Mouse (Mus musculus): ENCODE measurements at regions not wholly inside any gene's neighbourhood (a gene's known extent, or its start where the extent isn't known, plus 50 kb on each side); places are given as distances from the start of the nearest gene placed in this dataset.

DNA sequence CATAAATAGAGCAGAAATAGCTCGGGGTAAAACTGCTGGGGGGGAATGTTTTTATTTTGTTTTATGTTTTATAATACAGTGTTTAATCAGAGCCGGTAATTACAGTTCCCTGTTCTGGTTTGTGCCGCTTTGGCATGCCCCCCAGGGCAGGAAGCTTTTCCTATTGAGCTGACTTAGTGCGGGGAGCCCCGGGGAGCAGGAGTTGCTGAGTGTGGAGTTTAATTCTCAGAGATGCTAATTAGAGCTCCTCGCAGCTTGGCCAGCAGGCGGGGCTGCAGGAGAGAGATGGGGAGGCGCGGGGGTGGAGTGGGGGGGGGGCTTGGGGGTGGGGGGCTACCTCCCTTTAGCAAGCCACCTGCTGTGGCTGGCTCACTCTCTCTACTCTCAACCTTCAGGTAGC, 322.6 kb downstream of the Matn1 start:
- Histone ChIP-seq H3K9me3 (ENCODE audit: low read length) (no peaks in the 10 kb centered on the region), H3K4me1 (ENCODE audit: insufficient read depth, low read depth, low read length) (no peaks in the 10 kb centered on the region), H3K4me2 (replicated peaks; ENCODE audit: low read depth, low read length) (no peak overlapping the region), H3K4me3 (ENCODE audit: low read depth, low read length) (no peak overlapping the region), H3K27me3 (replicated peaks; ENCODE audit: insufficient read depth, low read length) (no peaks in the 10 kb centered on the region), H3K36me3 (ENCODE audit: insufficient read depth, low read length) (no peaks in the 10 kb centered on the region), H3K9ac (replicated peaks; ENCODE audit: low read depth) (no peak overlapping the region), H3K27ac (ENCODE audit: low read length) (no peak overlapping the region)
- ATAC-seq (no peak), DNase-seq (ENCODE audit: low spot score) (no peak)
- 17% methylated on average over 8 of the region's 9 CpGs for WGBS
- no peak for TF ChIP-seq CTCF (IDR thresholded peaks at IDR 0.05)
- no peak for TF ChIP-seq EP300 (IDR thresholded peaks at IDR 0.05)

GRCm38 (mm10) chr4:131267760-131268159, 323.6 kb downstream of the Matn1 start:
- no peaks in the 10 kb centered on the region for H3K27me3 ChIP-seq (replicated peaks; ENCODE audit: insufficient read depth, low read length)
- no peaks in the 10 kb centered on the region for H3K4me1 ChIP-seq (ENCODE audit: insufficient read depth, low read depth, low read length)
- H3K4me3 ChIP-seq (ENCODE audit: low read depth, low read length) = no peak overlapping the region
- DNase-seq (ENCODE audit: low spot score) (peak; percentile 68), ATAC-seq (no peak)
- TF ChIP-seq CTCF (IDR thresholded peaks at IDR 0.05) = no peak
- no peak for TF ChIP-seq EP300 (IDR thresholded peaks at IDR 0.05)
- H3K4me2 ChIP-seq (replicated peaks; ENCODE audit: low read depth, low read length) = no peak overlapping the region
- no peaks in the 10 kb centered on the region for H3K36me3 ChIP-seq (ENCODE audit: insufficient read depth, low read length)
- 17% methylated on average over 10 of the region's 10 CpGs for WGBS
- H3K9me3 ChIP-seq (ENCODE audit: low read length) = no peaks in the 10 kb centered on the region
- H3K9ac ChIP-seq (replicated peaks; ENCODE audit: low read depth) = no peak overlapping the region
- no peak overlapping the region for H3K27ac ChIP-seq (ENCODE audit: low read length)

DNA sequence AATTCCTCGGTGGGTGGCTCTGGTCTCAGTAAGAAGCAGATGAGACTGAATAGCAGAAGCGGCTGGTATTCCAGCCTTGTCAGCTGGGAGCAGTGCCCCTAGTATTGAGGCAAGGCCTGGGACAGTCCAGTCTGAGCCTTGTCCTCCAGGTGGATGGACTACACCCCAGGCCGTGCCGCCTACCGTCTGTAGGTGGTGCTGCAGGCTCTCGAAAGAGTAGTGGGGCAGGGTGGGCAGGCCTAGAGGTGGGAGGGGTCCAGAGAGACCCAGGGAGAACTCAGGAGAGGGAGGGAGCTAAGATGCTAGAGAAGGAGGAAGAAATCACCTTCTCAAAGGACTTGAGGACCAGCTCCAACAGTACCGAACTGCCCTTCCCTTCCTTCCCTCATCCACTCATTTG, 326.0 kb downstream of the Matn1 start:
- no peak overlapping the region for H3K9ac ChIP-seq (replicated peaks; ENCODE audit: low read depth)
- no peaks in the 10 kb centered on the region for H3K27me3 ChIP-seq (replicated peaks; ENCODE audit: insufficient read depth, low read length)
- H3K4me1 ChIP-seq (ENCODE audit: insufficient read depth, low read depth, low read length) = no peaks in the 10 kb centered on the region
- peak; percentile 55 for TF ChIP-seq CTCF (IDR thresholded peaks at IDR 0.05)
- TF ChIP-seq EP300 (IDR thresholded peaks at IDR 0.05) = no peak
- no peak overlapping the region for H3K4me2 ChIP-seq (replicated peaks; ENCODE audit: low read depth, low read length)
- no peak overlapping the region for H3K27ac ChIP-seq (ENCODE audit: low read length)
- H3K36me3 ChIP-seq (ENCODE audit: insufficient read depth, low read length) = no peaks in the 10 kb centered on the region
- no peak overlapping the region for H3K4me3 ChIP-seq (ENCODE audit: low read depth, low read length)
- ATAC-seq (no peak), DNase-seq (ENCODE audit: low spot score) (no peak)
- 22% methylated on average over 7 of the region's 7 CpGs for WGBS
- no peaks in the 10 kb centered on the region for H3K9me3 ChIP-seq (ENCODE audit: low read length)

- no peaks in the 10 kb centered on the region for H3K27me3 ChIP-seq (replicated peaks; ENCODE audit: insufficient read depth, low read length)
- H3K4me2 ChIP-seq (replicated peaks; ENCODE audit: low read depth, low read length) = no peak overlapping the region
- H3K4me1 ChIP-seq (ENCODE audit: insufficient read depth, low read depth, low read length) = no peaks in the 10 kb centered on the region
- no peak overlapping the region for H3K9ac ChIP-seq (replicated peaks; ENCODE audit: low read depth)
- ATAC-seq (no peak), DNase-seq (ENCODE audit: low spot score) (no peak)
- no peak for TF ChIP-seq CTCF (IDR thresholded peaks at IDR 0.05)
- TF ChIP-seq EP300 (IDR thresholded peaks at IDR 0.05) = no peak
- H3K4me3 ChIP-seq (ENCODE audit: low read depth, low read length) = no peak overlapping the region
- WGBS = 61% methylated on average over 7 of the region's 7 CpGs
- H3K27ac ChIP-seq (ENCODE audit: low read length) = no peak overlapping the region
- no peaks in the 10 kb centered on the region for H3K9me3 ChIP-seq (ENCODE audit: low read length)
- no peaks in the 10 kb centered on the region for H3K36me3 ChIP-seq (ENCODE audit: insufficient read depth, low read length)
These were observed 327.9 kb downstream of the Matn1 start for GRCm38 (mm10) chr4:131272060-131272459.

GRCm38 (mm10) chr4:131293560-131293959, 349.4 kb downstream of the Matn1 start:
- Histone ChIP-seq H3K27ac (ENCODE audit: low read length) (no peak overlapping the region), H3K4me3 (ENCODE audit: low read depth, low read length) (no peak overlapping the region), H3K4me1 (ENCODE audit: insufficient read depth, low read depth, low read length) (no peaks in the 10 kb centered on the region), H3K36me3 (ENCODE audit: insufficient read depth, low read length) (no peaks in the 10 kb centered on the region), H3K9ac (replicated peaks; ENCODE audit: low read depth) (no peak overlapping the region), H3K4me2 (replicated peaks; ENCODE audit: low read depth, low read length) (no peak overlapping the region), H3K27me3 (replicated peaks; ENCODE audit: insufficient read depth, low read length) (no peaks in the 10 kb centered on the region), H3K9me3 (ENCODE audit: low read length) (no peaks in the 10 kb centered on the region)
- 79% methylated on average over 2 of the region's 2 CpGs for WGBS
- DNase-seq (ENCODE audit: low spot score) = no peak
- no peak for TF ChIP-seq CTCF (IDR thresholded peaks at IDR 0.05)
- TF ChIP-seq EP300 (IDR thresholded peaks at IDR 0.05) = no peak
- ATAC-seq = no peak

DNA sequence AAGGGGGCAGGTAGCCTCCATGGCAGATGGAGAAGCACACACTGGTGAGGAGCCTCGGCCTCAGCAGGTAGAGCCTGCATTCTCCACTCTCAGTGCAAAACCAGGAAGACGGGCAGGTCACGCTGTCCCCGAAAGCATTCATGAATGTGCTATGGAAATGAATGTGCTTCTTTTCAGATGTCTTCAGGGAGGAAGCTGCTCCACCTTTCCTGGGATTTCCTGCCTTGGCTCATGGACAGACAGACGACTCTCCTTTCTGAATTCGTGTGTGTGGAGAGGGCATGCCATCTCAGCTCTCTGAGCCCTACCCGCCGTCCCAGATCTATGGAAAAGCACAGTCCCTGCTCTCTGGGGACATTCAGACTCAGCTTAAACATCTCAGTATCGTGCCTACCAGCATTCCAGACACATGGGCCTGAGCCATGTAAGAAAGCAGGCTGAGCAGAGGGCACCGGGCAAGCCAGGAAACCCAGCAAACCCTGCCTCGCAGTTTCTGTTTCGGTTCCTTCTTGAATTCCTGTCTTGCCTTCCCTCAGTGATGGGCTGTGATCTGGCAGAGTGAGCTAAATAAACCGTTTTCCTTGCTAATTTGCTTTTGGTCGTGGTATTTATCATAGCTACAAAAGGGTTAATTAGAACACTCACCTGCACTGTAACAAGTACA, 354.0 kb downstream of the Matn1 start:
- ATAC-seq (no peak), DNase-seq (ENCODE audit: low spot score) (no peak)
- Histone ChIP-seq H3K4me3 (ENCODE audit: low read depth, low read length) (no peak overlapping the region), H3K27me3 (replicated peaks; ENCODE audit: insufficient read depth, low read length) (no peaks in the 10 kb centered on the region), H3K36me3 (ENCODE audit: insufficient read depth, low read length) (no peaks in the 10 kb centered on the region), H3K27ac (ENCODE audit: low read length) (no peak overlapping the region), H3K9me3 (ENCODE audit: low read length) (no peaks in the 10 kb centered on the region), H3K4me2 (replicated peaks; ENCODE audit: low read depth, low read length) (no peak overlapping the region), H3K4me1 (ENCODE audit: insufficient read depth, low read depth, low read length) (no peaks in the 10 kb centered on the region), H3K9ac (replicated peaks; ENCODE audit: low read depth) (no peak overlapping the region)
- WGBS = 60% methylated on average over 14 of the region's 14 CpGs
- TF ChIP-seq EP300 (IDR thresholded peaks at IDR 0.05) (no peak), CTCF (IDR thresholded peaks at IDR 0.05) (no peak)

DNA sequence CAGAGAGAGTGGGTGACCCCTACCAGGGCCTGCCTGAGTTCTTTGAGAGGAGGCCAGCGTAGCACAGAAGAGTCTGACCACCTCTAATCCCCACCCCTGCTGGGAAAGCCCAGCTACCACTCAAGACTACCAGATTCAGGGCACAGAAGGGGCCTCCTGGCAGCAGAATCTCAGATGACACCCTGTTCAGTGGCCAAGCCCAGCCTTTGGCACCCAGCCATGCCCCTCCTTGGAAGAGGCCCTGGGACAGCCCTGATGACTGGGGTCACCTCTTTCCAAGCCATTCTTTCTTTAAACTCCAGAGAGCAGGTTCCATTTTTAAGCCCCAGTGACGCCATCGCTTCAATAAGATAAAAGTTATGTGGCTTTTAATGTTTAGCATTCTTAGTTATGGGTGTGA, 359.8 kb downstream of the Matn1 start:
- TF ChIP-seq EP300 (IDR thresholded peaks at IDR 0.05) (no peak), CTCF (IDR thresholded peaks at IDR 0.05) (no peak)
- H3K9ac ChIP-seq (replicated peaks; ENCODE audit: low read depth) = no peak overlapping the region
- no peaks in the 10 kb centered on the region for H3K4me1 ChIP-seq (ENCODE audit: insufficient read depth, low read depth, low read length)
- no peaks in the 10 kb centered on the region for H3K27me3 ChIP-seq (replicated peaks; ENCODE audit: insufficient read depth, low read length)
- no peak for DNase-seq (ENCODE audit: low spot score)
- ATAC-seq = no peak
- no peak overlapping the region for H3K27ac ChIP-seq (ENCODE audit: low read length)
- no peak overlapping the region for H3K4me3 ChIP-seq (ENCODE audit: low read depth, low read length)
- WGBS = 74% methylated on average over 3 of the region's 3 CpGs
- no peaks in the 10 kb centered on the region for H3K9me3 ChIP-seq (ENCODE audit: low read length)
- no peak overlapping the region for H3K4me2 ChIP-seq (replicated peaks; ENCODE audit: low read depth, low read length)
- no peaks in the 10 kb centered on the region for H3K36me3 ChIP-seq (ENCODE audit: insufficient read depth, low read length)
